Mouse (Mus musculus) CD4-positive, CD25-positive, alpha-beta regulatory T cell, adult 2 months (primary cell): ENCODE data around the gene Sparcl1.

Source experiments
- DNase-seq: peaks from one replicate; pipeline ENCODE4 v3.0.0-alpha.2; 2012; ENCODE audit warnings: low read depth, low spot score

Sparcl1 gene

GRCm38 (mm10) chr5:104110171-104110920 is 3.2 kb downstream of the Sparcl1 start:
- DNase-seq, result no peak

GRCm38 (mm10) chr5:104109516-104109915 is 4.0 kb downstream of the Sparcl1 start:
- DNase-seq, result no peak

- DNase-seq, result peak; percentile 31
Observed at GRCm38 (mm10) chr5:104108879-104109369, 4.6 kb downstream of the Sparcl1 start.

GRCm38 (mm10) chr5:104108127-104108875 is 5.2 kb downstream of the Sparcl1 start:
- no peak for DNase-seq

- DNase-seq, result no peak
Observed at GRCm38 (mm10) chr5:104104111-104104510, 9.4 kb downstream of the Sparcl1 start.

GRCm38 (mm10) chr5:104103171-104103570 is 10.4 kb downstream of the Sparcl1 start:
- no peak for DNase-seq

GRCm38 (mm10) chr5:104101678-104102531 is 11.6 kb downstream of the Sparcl1 start:
- DNase-seq, result no peak

GRCm38 (mm10) chr5:104096078-104096938 is 17.2 kb downstream of the Sparcl1 start:
- no peak for DNase-seq

GRCm38 (mm10) chr5:104095416-104096077 is 18.0 kb downstream of the Sparcl1 start:
- DNase-seq, result no peak

- no peak for DNase-seq
Observed at GRCm38 (mm10) chr5:104089751-104090150, 23.8 kb downstream of the Sparcl1 start.

- DNase-seq, result no peak
Observed at GRCm38 (mm10) chr5:104085366-104085765, 28.2 kb downstream of the Sparcl1 start.

- DNase-seq, result no peak
Observed at GRCm38 (mm10) chr5:104080736-104081135, 32.8 kb downstream of the Sparcl1 start.

- no peak for DNase-seq
Observed at GRCm38 (mm10) chr5:104077508-104077907, 36.0 kb downstream of the Sparcl1 start, which contains the start of gene Gm17660. TSS of gene Gm17660 (minus strand) at chr5:104077608.

- no peak for DNase-seq
Observed at GRCm38 (mm10) chr5:104076361-104076760, 37.2 kb downstream of the Sparcl1 start.

GRCm38 (mm10) chr5:104074388-104074787 is 39.1 kb downstream of the Sparcl1 start:
- peak; percentile 78 for DNase-seq

GRCm38 (mm10) chr5:104073602-104074001 is 39.9 kb downstream of the Sparcl1 start:
- DNase-seq, result no peak

- DNase-seq, result no peak
Observed at GRCm38 (mm10) chr5:104072272-104072886, 41.2 kb downstream of the Sparcl1 start.

- no peak for DNase-seq
Observed at GRCm38 (mm10) chr5:104071048-104071447, 42.5 kb downstream of the Sparcl1 start.

- DNase-seq, result peak; percentile 56
Observed at GRCm38 (mm10) chr5:104068751-104069150, 44.8 kb downstream of the Sparcl1 start.
